In genomic region chr10:78422614-78423013, GRCm38 (mm10) we compare ENCODE assay signal across 30 mouse cellular contexts. TPM values are rescaled to one million over a fixed set of nuclear protein-coding genes. Genes with fewer than 3 reads are reported as not detected.
DNase-seq lines count a peak whose midpoint lies in the region; ATAC-seq lines count a peak whose summit lies in the region.
"Had no signal": no experiment of that assay in that cellular context is flagged by ENCODE, and none has a peak within 500 bp of the region (broad histone marks: within the 10 kb centered on the region; RNA-seq: fewer than 3 reads in every experiment).

No protein-coding gene starts in this region.

- peaks cover 13% of the 10 kb centered on the region for H3K36me3 ChIP-seq in megakaryocyte, embryonic 14.5 days (replicated peaks; ENCODE audit: low read length)

- H3K27me3 ChIP-seq in megakaryocyte, embryonic 14.5 days (replicated peaks): no peaks in the 10 kb centered on the region
- H3K27me3 ChIP-seq: forebrain, embryonic 13.5 days; kidney, embryonic 15.5 days; midbrain, embryonic 15.5 days; neural tube, embryonic 15.5 days; Patski had no signal

- DNase-seq in A20 (ENCODE audit: low read depth, low spot score) (peak; percentile 60), R1 (ENCODE audit: low read depth, low spot score) (peak; percentile 69)
- DNase-seq in right cerebral cortex, postnatal 25 days: no peak
- no peak for DNase-seq in urinary bladder, postnatal 36 days (ENCODE audit: low spot score in 2 of 2)
- DNase-seq: adrenal gland, adult 2 months; adrenal gland, postnatal 36 days; cerebellum, adult 2 months; cerebellum, postnatal 14 days; gastrocnemius, postnatal 25 days; heart, adult 18-20 months; heart, postnatal 4 days; kidney, adult 11 months; kidney, postnatal 25 days; lung, postnatal 4 days; retina, postnatal 1 day; spleen, adult 18-20 months; thymus, adult 18-20 months had no signal

- no peaks in the 10 kb centered on the region for H3K9me3 ChIP-seq in megakaryocyte, embryonic 14.5 days
- H3K9me3 ChIP-seq: forebrain, embryonic 13.5 days; hindbrain, embryonic 13.5 days; kidney, embryonic 15.5 days; midbrain, embryonic 10.5 days; midbrain, embryonic 15.5 days; neural tube, embryonic 15.5 days had no signal

- peak overlapping the region; percentile 5 for H3K4me3 ChIP-seq in megakaryocyte, embryonic 14.5 days (replicated peaks)
- H3K4me3 ChIP-seq: forebrain, embryonic 13.5 days; hindbrain, embryonic 13.5 days; kidney, embryonic 15.5 days; midbrain, embryonic 10.5 days; midbrain, embryonic 15.5 days; neural tube, embryonic 15.5 days had no signal

- no peak for ATAC-seq in megakaryocyte, adult 5-6 weeks (ENCODE audit: poor library complexity, severe bottlenecking)
- ATAC-seq in megakaryocyte progenitor cell, adult 5-6 weeks (replicated peaks; ENCODE audit: poor library complexity): peak; percentile 47
- ATAC-seq: CD4-positive, CD25-positive, alpha-beta regulatory T cell, adult 4 months; forebrain, embryonic 13.5 days; inflammation-experienced regulatory T-cells, adult 6 months; lung, postnatal 0 days; midbrain, embryonic 15.5 days; Patski had no signal

- H3K4me1 ChIP-seq in megakaryocyte, embryonic 14.5 days: peaks cover 66% of the 10 kb centered on the region

RNA-seq across cellular contexts. Expression of gene Cstb, which starts 2.9 kb away (rescaled TPM):
- polyA plus RNA-seq in megakaryocyte, embryonic 14.5 days (2012; ENCODE audit: insufficient read depth, low replicate concordance): 8.0 and 101 TPM in 2 replicates
- total RNA-seq in megakaryocyte, adult 5-6 weeks (2015): 122 and 148 TPM in 2 replicates
- 119 and 125 TPM in 2 replicates for total RNA-seq in megakaryocyte, adult 5-6 weeks (2017)
- 48.9 and 56.0 TPM in 2 replicates for total RNA-seq in megakaryocyte progenitor cell, adult 5-6 weeks (2015)
- total RNA-seq in megakaryocyte progenitor cell, adult 5-6 weeks (2017): 41.9 and 51.4 TPM in 2 replicates

RNA-seq across cellular contexts. Expression of gene Rrp1, which starts 9.8 kb away (rescaled TPM):
- 67.0 and 210 TPM in 2 replicates for polyA plus RNA-seq in megakaryocyte, embryonic 14.5 days (2012; ENCODE audit: insufficient read depth, low replicate concordance)
- 32.9 and 38.3 TPM in 2 replicates for total RNA-seq in megakaryocyte, adult 5-6 weeks (2015)
- 173 and 213 TPM in 2 replicates for total RNA-seq in megakaryocyte, adult 5-6 weeks (2017)
- 56.7 and 60.6 TPM in 2 replicates for total RNA-seq in megakaryocyte progenitor cell, adult 5-6 weeks (2015)
- total RNA-seq in megakaryocyte progenitor cell, adult 5-6 weeks (2017): 336 and 416 TPM in 2 replicates

RNA-seq across cellular contexts. Expression of gene Pdxk, which starts 42.2 kb away (rescaled TPM):
- polyA plus RNA-seq in megakaryocyte, embryonic 14.5 days (2012; ENCODE audit: insufficient read depth, low replicate concordance): 10.6 and 10.9 TPM in 2 replicates
- total RNA-seq in megakaryocyte, adult 5-6 weeks (2015): 21.7 and 23.0 TPM in 2 replicates
- 16.5 and 19.6 TPM in 2 replicates for total RNA-seq in megakaryocyte, adult 5-6 weeks (2017)
- total RNA-seq in megakaryocyte progenitor cell, adult 5-6 weeks (2015): 24.7 and 28.1 TPM in 2 replicates
- 18.8 and 19.9 TPM in 2 replicates for total RNA-seq in megakaryocyte progenitor cell, adult 5-6 weeks (2017)

Comparison
In these comparisons a context has a peak if more than half of its experiments do, and no peak if none do; other contexts are left out.
1. DNase-seq: peak in A20 (single experiment) and R1 (single experiment); none in right cerebral cortex, postnatal 25 days (single experiment) and urinary bladder, postnatal 36 days (0 of 2).